Mouse (Mus musculus) right cerebral cortex, postnatal 10 days (tissue): Measurements from ENCODE around the gene Insc.
"Not testable (repeated sequence)": the region's sequence is repeated elsewhere in the genome, so short reads cannot be mapped to it uniquely, and the experiment has no call there.

Source experiments
- DNase-seq, 2 experiments: peaks; one replicate each; pipeline ENCODE4 v3.0.0; 2021; ENCODE audit warnings: low spot score in 2 of 2

The Insc gene

GRCm38 (mm10) chr7:114743022-114743780 is at the start of gene Insc:
Gene Insc, plus strand, starts transcription at chr7:114743694.
- no peak for DNase-seq

GRCm38 (mm10) chr7:114700871-114701270 is 42.6 kb upstream of the Insc start:
- DNase-seq: no peak

GRCm38 (mm10) chr7:114706716-114707115 is 36.8 kb upstream of the Insc start:
- DNase-seq: no peak

GRCm38 (mm10) chr7:114707398-114707797 is 36.1 kb upstream of the Insc start:
- DNase-seq: no peak

GRCm38 (mm10) chr7:114710419-114710818 is 33.1 kb upstream of the Insc start:
- DNase-seq: no peak

- no peak for DNase-seq
These were observed 31.0 kb upstream of the Insc start for GRCm38 (mm10) chr7:114712523-114712922.

- DNase-seq: no peak
These were observed 25.2 kb upstream of the Insc start, which contains the start of gene Calcb for GRCm38 (mm10) chr7:114718300-114718699. Gene Calcb, plus strand, starts transcription at chr7:114718643.

- peak; percentile 29 to 42 for DNase-seq
These were observed 23.9 kb upstream of the Insc start for GRCm38 (mm10) chr7:114719381-114720131.

GRCm38 (mm10) chr7:114729696-114730095 is 13.8 kb upstream of the Insc start:
- not testable (repeated sequence) for DNase-seq

- DNase-seq: no peak
These were observed 12.3 kb upstream of the Insc start for GRCm38 (mm10) chr7:114731175-114731574.

GRCm38 (mm10) chr7:114731700-114732099 is 11.8 kb upstream of the Insc start:
- not testable (repeated sequence) for DNase-seq

- DNase-seq: no peak
These were observed 7.2 kb upstream of the Insc start for GRCm38 (mm10) chr7:114736256-114736655.

GRCm38 (mm10) chr7:114738166-114738565 is 5.3 kb upstream of the Insc start:
- DNase-seq: no peak

- DNase-seq: no peak
These were observed 2.9 kb upstream of the Insc start for GRCm38 (mm10) chr7:114740360-114741165.

GRCm38 (mm10) chr7:114744639-114745245 is 1.2 kb downstream of the Insc start:
- DNase-seq: no peak

GRCm38 (mm10) chr7:114745481-114746271 is 2.2 kb downstream of the Insc start:
- DNase-seq: no peak

GRCm38 (mm10) chr7:114747596-114747995 is 4.1 kb downstream of the Insc start:
- no peak for DNase-seq

- DNase-seq: no peak
These were observed 4.7 kb downstream of the Insc start for GRCm38 (mm10) chr7:114748239-114748638.

GRCm38 (mm10) chr7:114753471-114753870 is 10.0 kb downstream of the Insc start:
- no peak for DNase-seq

GRCm38 (mm10) chr7:114754196-114754595 is 10.7 kb downstream of the Insc start:
- DNase-seq: no peak

GRCm38 (mm10) chr7:114754626-114755025 is 11.1 kb downstream of the Insc start:
- DNase-seq: no peak
